Mouse (Mus musculus) MEL (cell line): ENCODE results near the gene Hmg20a. TPM values are rescaled to one million over a fixed set of nuclear protein-coding genes. Genes with fewer than 3 reads are reported as not detected.

Experiments
- DNase-seq: peaks from one replicate; pipeline ENCODE4 v3.0.0; 2011; ENCODE audit warnings: low read depth, low spot score
- H3K27ac ChIP-seq: 2 replicates; pipeline ENCODE4 v1.5.1; 2012; ENCODE audit warnings: low read depth, mild to moderate bottlenecking, control low read depth, low read length, moderate library complexity; ENCODE audit not compliant: control insufficient read depth
- H3K27me3 ChIP-seq, 2 experiments: fragments of 150-350 bp in 1 of 2; sonication (generic) in 1 of 2; 2 replicates each; pipeline ENCODE4 v1.6.1; 2012; ENCODE audit warnings: low read length in 2 of 2, mild to moderate bottlenecking in 2 of 2, improper control_type of control experiment in 1 of 2, moderate library complexity in 1 of 2; ENCODE audit not compliant: insufficient read depth in 2 of 2, control insufficient read depth in 1 of 2
- H3K36me3 ChIP-seq, 2 experiments: 2 replicates each; pipeline ENCODE4 v1.6.1; 2012 to 2014; ENCODE audit warnings: low read length in 2 of 2, improper control_type of control experiment in 1 of 2, inconsistent platforms in 1 of 2, mild to moderate bottlenecking in 1 of 2; ENCODE audit not compliant: insufficient read depth in 2 of 2, control insufficient read depth in 1 of 2
- H3K4me1 ChIP-seq, 2 experiments: fragments of 150-350 bp in 1 of 2; sonication (generic) in 1 of 2; 2 replicates each; pipeline ENCODE4 v1.6.1; 2012; ENCODE audit warnings: low read length in 2 of 2, improper control_type of control experiment in 1 of 2, mild to moderate bottlenecking in 1 of 2; ENCODE audit not compliant: insufficient read depth in 2 of 2, control insufficient read depth in 1 of 2
- H3K4me3 ChIP-seq, 2 experiments: fragments of 150-350 bp in 1 of 2; sonication (generic) in 1 of 2; 2 replicates each; pipeline ENCODE4 v1.5.1; 2012; ENCODE audit warnings: low read depth in 2 of 2, low read length in 2 of 2, mild to moderate bottlenecking in 2 of 2, moderate library complexity in 2 of 2, control low read depth in 1 of 2, improper control_type of control experiment in 1 of 2; ENCODE audit not compliant: control insufficient read depth in 1 of 2, insufficient read depth in 1 of 2
- H3K79me2 ChIP-seq: 2 replicates; pipeline ENCODE4 v1.6.1; 2012; ENCODE audit warnings: mild to moderate bottlenecking, low read length, moderate library complexity; ENCODE audit not compliant: control insufficient read depth, poor library complexity, insufficient read depth
- H3K9ac ChIP-seq: 2 replicates; pipeline ENCODE4 v1.6.1; 2012; ENCODE audit warnings: low read depth, mild to moderate bottlenecking, control low read depth, low read length, moderate library complexity; ENCODE audit not compliant: control insufficient read depth, poor library complexity, severe bottlenecking
- H3K9me3 ChIP-seq: fragments of 150-350 bp; sonication (generic); replicated peaks from 2 replicates; pipeline ENCODE4 v1.6.1; 2012; ENCODE audit warnings: mild to moderate bottlenecking, low read length, improper control_type of control experiment, moderate library complexity; ENCODE audit not compliant: insufficient read depth
- BHLHE40 ChIP-seq: IDR thresholded peaks from 2 replicates; pipeline ENCODE4 v1.6.1; 2012; ENCODE audit warnings: low read depth, mild to moderate bottlenecking, inconsistent platforms, low read length, improper control_type of control experiment, borderline replicate concordance
- CHD1 ChIP-seq: IDR thresholded peaks from 2 replicates; pipeline ENCODE4 v1.6.1; 2012; ENCODE audit warnings: low read depth, mild to moderate bottlenecking, inconsistent platforms, low read length, improper control_type of control experiment
- CHD2 ChIP-seq: IDR thresholded peaks from 2 replicates; pipeline ENCODE4 v1.6.1; 2011; ENCODE audit warnings: low read length, improper control_type of control experiment
- CTCF ChIP-seq, 3 experiments: IDR thresholded peaks in 2 of 3; conservative IDR thresholded peaks in 1 of 3; 2 replicates each; pipeline ENCODE4 v1.5.1; 2011 to 2012; ENCODE audit warnings: low read length in 3 of 3, low read depth in 2 of 3, mild to moderate bottlenecking in 2 of 3, improper control_type of control experiment in 1 of 3, inconsistent platforms in 1 of 3, mixed read lengths in 1 of 3, moderate library complexity in 1 of 3; ENCODE audit not compliant: control insufficient read depth in 1 of 3, insufficient read depth in 1 of 3, poor library complexity in 1 of 3, severe bottlenecking in 1 of 3
- E2F4 ChIP-seq: IDR thresholded peaks from 2 replicates; pipeline ENCODE4 v1.6.1; 2011; ENCODE audit warnings: low read depth, low read length, improper control_type of control experiment, borderline replicate concordance
- ELF1 ChIP-seq: IDR thresholded peaks from 2 replicates; pipeline ENCODE4 v1.6.1; 2014; ENCODE audit warnings: low read depth, mild to moderate bottlenecking, inconsistent platforms, low read length, improper control_type of control experiment, moderate library complexity
- EP300 ChIP-seq, 2 experiments: IDR thresholded peaks; 2 replicates each; pipeline ENCODE4 v1.6.1; 2011; ENCODE audit warnings: improper control_type of control experiment in 2 of 2, low read length in 2 of 2, low read depth in 1 of 2, mild to moderate bottlenecking in 1 of 2
- ETS1 ChIP-seq: IDR thresholded peaks from 2 replicates; pipeline ENCODE4 v1.6.1; 2012; ENCODE audit warnings: low read depth, mild to moderate bottlenecking, inconsistent platforms, low read length, improper control_type of control experiment, moderate library complexity
- GABPA ChIP-seq: IDR thresholded peaks from 2 replicates; pipeline ENCODE4 v1.6.1; 2012; ENCODE audit warnings: low read depth, mild to moderate bottlenecking, inconsistent platforms, low read length, improper control_type of control experiment, moderate library complexity
- HCFC1 ChIP-seq: IDR thresholded peaks from 2 replicates; pipeline ENCODE4 v1.6.1; 2012; ENCODE audit warnings: low read depth, mild to moderate bottlenecking, inconsistent platforms, low read length, improper control_type of control experiment, moderate library complexity
- KAT2A ChIP-seq: conservative IDR thresholded peaks from 2 replicates; pipeline ENCODE4 v1.6.1; 2012; ENCODE audit warnings: low read depth, low read length, improper control_type of control experiment, inconsistent platforms
- MAFK ChIP-seq: IDR thresholded peaks from 2 replicates; pipeline ENCODE4 v1.6.1; 2011; ENCODE audit warnings: low read depth, mild to moderate bottlenecking, low read length, improper control_type of control experiment, borderline replicate concordance
- MAX ChIP-seq: IDR thresholded peaks from 2 replicates; pipeline ENCODE4 v1.6.1; 2011; ENCODE audit warnings: low read length, improper control_type of control experiment
- MAZ ChIP-seq: IDR thresholded peaks from 2 replicates; pipeline ENCODE4 v1.6.1; 2012; ENCODE audit warnings: low read depth, mild to moderate bottlenecking, inconsistent platforms, low read length, improper control_type of control experiment
- MEF2A ChIP-seq: IDR thresholded peaks from 2 replicates; pipeline ENCODE4 v1.6.1; 2014; ENCODE audit warnings: low read depth, mild to moderate bottlenecking, inconsistent platforms, low read length, improper control_type of control experiment; ENCODE audit not compliant: poor library complexity, insufficient replicate concordance, severe bottlenecking; ENCODE audit errors: extremely low read depth
- MXI1 ChIP-seq: IDR thresholded peaks from 2 replicates; pipeline ENCODE4 v1.6.1; 2011; ENCODE audit warnings: mild to moderate bottlenecking, low read depth, low read length, improper control_type of control experiment
- MYB ChIP-seq: IDR thresholded peaks from 2 replicates; pipeline ENCODE4 v1.6.1; 2011; ENCODE audit warnings: mild to moderate bottlenecking, low read depth, low read length, improper control_type of control experiment
- MYC ChIP-seq: IDR thresholded peaks from 2 replicates; pipeline ENCODE4 v1.6.1; 2011; ENCODE audit warnings: low read depth, mild to moderate bottlenecking, low read length, improper control_type of control experiment, moderate library complexity
- NELFE ChIP-seq: IDR thresholded peaks from 2 replicates; pipeline ENCODE4 v1.6.1; 2011; ENCODE audit warnings: low read depth, low read length, improper control_type of control experiment
- POLR2AphosphoS5 ChIP-seq: IDR thresholded peaks from 2 replicates; pipeline ENCODE4 v1.6.1; 2012; ENCODE audit warnings: low read depth, borderline replicate concordance, mild to moderate bottlenecking, inconsistent platforms, low read length, moderate library complexity, mixed read lengths
- RAD21 ChIP-seq: IDR thresholded peaks from 2 replicates; pipeline ENCODE4 v1.6.1; 2011; ENCODE audit warnings: mild to moderate bottlenecking, low read depth, low read length, improper control_type of control experiment
- RCOR1 ChIP-seq: IDR thresholded peaks from 2 replicates; pipeline ENCODE4 v1.6.1; 2012; ENCODE audit warnings: low read depth, mild to moderate bottlenecking, inconsistent platforms, low read length, improper control_type of control experiment
- SIN3A ChIP-seq: IDR thresholded peaks from 2 replicates; pipeline ENCODE4 v1.6.1; 2012; ENCODE audit warnings: low read length, improper control_type of control experiment, inconsistent platforms
- SMC3 ChIP-seq: IDR thresholded peaks from 2 replicates; pipeline ENCODE4 v1.6.1; 2011; ENCODE audit warnings: low read depth, low read length, improper control_type of control experiment
- TAL1 ChIP-seq: IDR thresholded peaks from 2 replicates; pipeline ENCODE4 v1.6.1; 2012; ENCODE audit warnings: mild to moderate bottlenecking, inconsistent platforms, low read length, moderate library complexity, mixed read lengths
- TBP ChIP-seq: IDR thresholded peaks from 2 replicates; pipeline ENCODE4 v1.8.0; 2011; ENCODE audit warnings: low read depth, low read length, improper control_type of control experiment
- TCF12 ChIP-seq: IDR thresholded peaks from 2 replicates; pipeline ENCODE4 v1.6.1; 2014; ENCODE audit warnings: low read depth, mild to moderate bottlenecking, inconsistent platforms, low read length, improper control_type of control experiment, moderate library complexity
- UBTF ChIP-seq: IDR thresholded peaks from 2 replicates; pipeline ENCODE4 v1.6.1; 2012; ENCODE audit warnings: low read depth, mild to moderate bottlenecking, inconsistent platforms, low read length, improper control_type of control experiment, moderate library complexity, borderline replicate concordance; ENCODE audit not compliant: insufficient read depth
- USF1 ChIP-seq: IDR thresholded peaks from 2 replicates; pipeline ENCODE4 v1.6.1; 2014; ENCODE audit warnings: low read depth, mild to moderate bottlenecking, inconsistent platforms, low read length, improper control_type of control experiment, moderate library complexity
- USF2 ChIP-seq, 2 experiments: IDR thresholded peaks; 2 replicates each; pipeline ENCODE4 v1.6.1; 2011 to 2012; ENCODE audit warnings: improper control_type of control experiment in 2 of 2, low read length in 2 of 2, borderline replicate concordance in 1 of 2, inconsistent platforms in 1 of 2, low read depth in 1 of 2, mild to moderate bottlenecking in 1 of 2; ENCODE audit not compliant: insufficient read depth in 1 of 2
- ZC3H11A ChIP-seq: IDR thresholded peaks from 2 replicates; pipeline ENCODE4 v1.6.1; 2012; ENCODE audit warnings: low read depth, mild to moderate bottlenecking, inconsistent platforms, low read length, improper control_type of control experiment
- ZKSCAN1 ChIP-seq: IDR thresholded peaks from 2 replicates; pipeline ENCODE4 v1.6.1; 2012; ENCODE audit warnings: low read depth, mild to moderate bottlenecking, inconsistent platforms, low read length, improper control_type of control experiment, moderate library complexity
- ZMIZ1 ChIP-seq: IDR thresholded peaks from 2 replicates; pipeline ENCODE4 v1.6.1; 2012; ENCODE audit warnings: low read depth, mild to moderate bottlenecking, inconsistent platforms, low read length, improper control_type of control experiment, moderate library complexity
- ZNF384 ChIP-seq: IDR thresholded peaks from 2 replicates; pipeline ENCODE4 v1.6.1; 2012; ENCODE audit warnings: low read depth, mild to moderate bottlenecking, inconsistent platforms, low read length, improper control_type of control experiment
- polyA plus RNA-seq, 2 experiments: library from polyadenylated mRNA; stranded (reverse) in 1 of 2; unstranded in 1 of 2; fragments of >175 nt in 1 of 2; fragments of >200 nt in 1 of 2; gene quantifications; 2 replicates each; pipeline versions ENCODE4 v1.2.1 to v1.2.4; 2012; ENCODE audit warnings: low replicate concordance in 2 of 2, low read depth in 1 of 2; ENCODE audit not compliant: insufficient read length in 2 of 2, insufficient read depth in 1 of 2, missing spikeins in 1 of 2
- total RNA-seq: library from RNA; depleted of rRNA; stranded (reverse); fragments of 300-350 nt; gene quantifications from 2 replicates; pipeline ENCODE4 v1.2.3, GENCODE M21; 2012; rRNA removed

Hmg20a gene
- 12.5 and 12.6 TPM in 2 replicates for total RNA-seq
- 10 to 100 TPM in 1 of 2 experiments, not detected in 1; 23.6 TPM for polyA plus RNA-seq

DNA sequence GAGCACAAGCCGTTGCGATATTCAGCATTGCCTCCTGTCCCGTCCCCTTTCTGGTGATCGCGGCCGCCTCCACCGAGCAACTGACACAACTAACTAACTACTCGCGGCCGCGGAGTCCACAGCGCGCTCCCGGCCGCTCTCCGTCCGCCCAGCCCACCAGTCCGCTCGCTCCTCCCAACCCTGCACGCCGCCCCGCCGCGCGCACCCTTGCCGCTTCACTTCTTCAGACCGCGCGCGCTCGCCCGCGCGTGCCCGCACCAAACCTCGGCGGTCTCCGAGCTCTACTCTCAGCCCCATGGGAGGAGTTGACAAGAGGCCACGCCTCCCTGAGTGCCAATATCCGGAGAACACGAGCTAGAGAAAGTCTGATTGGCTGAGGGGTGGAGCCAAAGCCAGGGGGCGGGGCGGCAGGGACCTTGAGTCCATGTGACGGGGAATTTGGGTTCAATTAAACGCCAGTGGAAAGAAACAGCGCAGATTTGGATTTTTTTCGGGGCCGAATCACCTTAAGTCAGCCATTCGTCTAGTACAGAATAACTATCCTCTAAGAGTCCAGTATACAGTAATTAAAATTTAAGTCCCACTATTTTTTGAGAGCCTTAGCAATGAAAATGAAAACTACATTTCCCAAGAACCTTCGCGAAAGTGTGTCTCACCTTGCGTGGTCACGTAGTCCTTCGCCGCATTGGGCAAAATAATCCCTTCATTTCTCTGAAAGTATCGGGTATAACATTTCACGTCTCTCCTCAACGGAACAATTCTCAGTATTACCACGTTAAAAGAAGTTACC is at the start of gene Hmg20a, which contains the start of gene Peak1:
Gene Hmg20a (plus strand): TSS at position 662 of the 790 bp plus-strand sequence.
Gene Peak1 (minus strand): TSS at position 120 of the 790 bp plus-strand sequence.
- peak within 1 kb of the TSS; percentile 97 for H3K27ac ChIP-seq
- peak; percentile 100 for DNase-seq
- H3K4me1 ChIP-seq, result peaks cover 9 to 11% of the 10 kb centered on the region in 2 experiments; a peak in 3 of 4 replicates
- TF ChIP-seq RAD21 (no peak), NELFE (peak; percentile 76), TAL1 (no peak), CHD1 (no peak), ZC3H11A (no peak), POLR2AphosphoS5 (peak; percentile 80; the same call in 1 of the 2 replicates), MYB (no peak), MXI1 (peak; percentile 95), SMC3 (no peak), BHLHE40 (no peak), USF1 (peak; percentile 80), ELF1 (0 out of 2 replicates have a peak, but pooled peaks have one; percentile 16), GABPA (no peak), ZNF384 (0 out of 2 replicates have a peak, but pooled peaks have one; percentile 5), MYC (peak; percentile 69; the same call in 1 of the 2 replicates), SIN3A (0 out of 2 replicates have a peak, but pooled peaks have one; percentile 9), MAX (peak; percentile 43), TBP (peak; percentile 17; the same call in 1 of the 2 replicates), HCFC1 (peak; percentile 95), E2F4 (no peak), KAT2A (peak; percentile 89), MAZ (0 out of 2 replicates have a peak, but pooled peaks have one; percentile 10), USF2 (IDR thresholded peaks at IDR 0.05; ENCODE audit: borderline replicate concordance in 1 of 2, insufficient read depth in 1 of 2, low read depth in 1 of 2, low read length in 2 of 2) (no peak), CHD2 (no peak), EP300 (IDR thresholded peaks at IDR 0.05; ENCODE audit: low read depth in 1 of 2, low read length in 2 of 2) (no peak), ZKSCAN1 (no peak), MEF2A (no peak), CTCF (IDR thresholded peaks at IDR 0.05 in 2 of 3, conservative IDR thresholded peaks at IDR 0.05 in 1 of 3; ENCODE audit: control insufficient read depth in 1 of 3, insufficient read depth in 1 of 3, low read depth in 2 of 3, low read length in 3 of 3, poor library complexity in 1 of 3, severe bottlenecking in 1 of 3) (no peak), ZMIZ1 (peak; percentile 86), ETS1 (no peak), RCOR1 (no peak), MAFK (no peak), UBTF (no peak), TCF12 (no peak)

More for the DNA sequence above, at the start of gene Hmg20a, which contains the start of gene Peak1:
- H3K4me3 ChIP-seq, result peak within 1 kb of the TSS; percentile 88 to 94
- H3K9me3 ChIP-seq, result no peaks in the 10 kb centered on the region
- H3K9ac ChIP-seq, result peak within 1 kb of the TSS; percentile 88
- no peaks in the 10 kb centered on the region for H3K27me3 ChIP-seq
- peaks cover 0 to 38% of the 10 kb centered on the region in 2 experiments; a peak in 2 of 4 replicates for H3K36me3 ChIP-seq
- peaks cover 30% of the 10 kb centered on the region for H3K79me2 ChIP-seq
